Mouse (Mus musculus): ENCODE measurements around the gene Cpn2.

The Cpn2 gene

GRCm38 (mm10) chr16:30282844-30283495 lies 15.7 kb upstream of the Cpn2 start, which contains the start of gene Lrrc15:
Lrrc15 (minus strand) TSS chr16:30283256.
- in situ Hi-C loops (cut with MboI; ENCODE audit: unreplicated experiment in 2 of 2) = no loop called here

DNA sequence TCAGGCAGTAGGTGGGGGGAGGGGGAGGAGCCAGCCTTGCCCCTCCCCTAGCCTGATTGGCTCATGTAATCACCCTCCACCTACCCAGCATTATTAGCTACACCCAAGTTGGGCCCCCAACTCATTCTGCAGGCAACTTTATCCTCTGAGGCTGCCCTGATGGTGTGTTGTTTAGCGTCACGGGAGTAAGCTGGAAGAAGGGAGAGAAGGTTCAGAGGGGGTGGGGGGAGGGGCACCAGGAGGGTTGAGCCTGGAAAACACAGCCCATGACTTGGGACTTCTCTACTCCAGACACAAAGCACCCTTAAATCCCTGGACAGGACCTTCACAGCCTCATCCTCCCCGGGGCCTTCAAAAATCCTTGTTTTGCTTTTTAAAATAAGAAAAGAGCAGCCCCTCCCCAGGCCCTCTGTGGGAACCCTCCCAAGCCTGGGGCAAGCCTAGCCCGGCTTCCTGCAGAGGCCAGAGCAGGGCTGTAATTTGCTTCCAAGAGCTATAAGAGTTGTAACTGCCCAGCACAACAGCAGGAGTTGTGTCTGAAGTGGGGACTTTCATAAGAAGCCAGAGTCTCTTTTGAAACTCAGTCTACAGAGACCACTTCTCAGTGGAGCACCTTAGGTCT lies 13.5 kb upstream of the Cpn2 start:
- in situ Hi-C loops (cut with MboI; ENCODE audit: unreplicated experiment in 2 of 2) = no loop called here

GRCm38 (mm10) chr16:30278406-30278805 lies 11.1 kb upstream of the Cpn2 start:
- in situ Hi-C loops (cut with MboI; ENCODE audit: unreplicated experiment in 2 of 2) = no loop called here

GRCm38 (mm10) chr16:30275558-30276340 lies 8.4 kb upstream of the Cpn2 start:
- in situ Hi-C loops (cut with MboI; ENCODE audit: unreplicated experiment in 2 of 2) = no loop called here

DNA sequence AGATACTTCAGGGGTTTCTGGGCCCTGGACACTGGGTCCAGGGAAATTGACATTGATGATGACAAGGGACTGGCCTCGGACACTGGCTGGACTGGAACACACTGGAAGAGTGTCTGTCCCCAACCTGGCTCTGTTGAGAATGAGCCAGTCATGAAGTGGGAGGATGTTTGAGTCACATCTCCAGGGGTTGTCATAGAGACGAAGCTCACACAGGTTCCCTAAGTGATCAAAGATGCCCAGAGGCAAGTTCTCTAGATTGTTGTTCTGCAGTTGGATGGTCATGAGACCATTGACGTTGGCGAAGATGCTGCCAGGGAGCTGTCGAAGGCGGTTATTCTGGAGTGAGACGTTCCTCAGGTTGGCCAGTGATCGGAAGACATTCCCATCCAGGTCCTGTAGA lies 5.8 kb upstream of the Cpn2 start:
- in situ Hi-C loops (cut with MboI; ENCODE audit: unreplicated experiment in 2 of 2) = loop anchor here in 1 of 2 experiments (25.0 kb wide), 2 partner anchors 789 to 1089 kb away; no protein-coding TSS in a partner anchor

DNA sequence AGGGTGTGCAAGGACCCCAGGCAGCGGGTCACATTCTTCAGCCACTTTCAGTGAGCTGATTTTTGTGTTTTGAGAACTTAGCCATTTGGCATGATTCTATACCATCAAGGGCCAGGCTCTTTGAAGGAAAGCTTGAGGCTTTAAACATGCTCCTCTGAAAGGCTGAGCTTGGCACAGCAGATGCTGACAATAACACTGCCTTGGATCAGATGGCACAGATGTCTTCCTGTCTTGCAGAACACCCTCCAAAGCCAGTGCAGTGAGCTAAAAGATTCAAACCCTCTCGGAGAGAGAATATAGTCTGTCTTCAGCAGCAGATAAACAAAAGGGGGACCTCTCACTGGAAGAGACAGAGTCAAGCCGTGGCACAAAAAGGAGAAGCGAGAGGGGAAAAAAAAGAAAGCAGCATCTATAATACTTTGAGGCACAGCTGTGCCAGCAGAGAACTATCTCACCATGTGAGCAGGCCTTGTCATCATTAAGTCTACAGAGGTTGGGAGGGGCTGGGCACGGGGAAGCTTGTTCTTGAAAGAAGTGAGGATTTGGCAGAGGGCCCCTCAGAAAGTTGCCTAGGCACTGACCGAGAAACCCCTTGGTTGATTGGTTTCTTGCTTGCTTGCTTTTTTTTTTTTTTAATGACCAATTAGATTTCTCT lies 4.8 kb upstream of the Cpn2 start:
- in situ Hi-C loops (cut with MboI; ENCODE audit: unreplicated experiment in 2 of 2) = loop anchor here in 1 of 2 experiments (25.0 kb wide), 2 partner anchors 790 to 1090 kb away; no protein-coding TSS in a partner anchor

- in situ Hi-C loops (cut with MboI; ENCODE audit: unreplicated experiment in 2 of 2) = loop anchor here in 1 of 2 experiments (25.0 kb wide), 2 partner anchors 791 to 1091 kb away; no protein-coding TSS in a partner anchor
Measured at GRCm38 (mm10) chr16:30271223-30271761, 4.0 kb upstream of the Cpn2 start.

DNA sequence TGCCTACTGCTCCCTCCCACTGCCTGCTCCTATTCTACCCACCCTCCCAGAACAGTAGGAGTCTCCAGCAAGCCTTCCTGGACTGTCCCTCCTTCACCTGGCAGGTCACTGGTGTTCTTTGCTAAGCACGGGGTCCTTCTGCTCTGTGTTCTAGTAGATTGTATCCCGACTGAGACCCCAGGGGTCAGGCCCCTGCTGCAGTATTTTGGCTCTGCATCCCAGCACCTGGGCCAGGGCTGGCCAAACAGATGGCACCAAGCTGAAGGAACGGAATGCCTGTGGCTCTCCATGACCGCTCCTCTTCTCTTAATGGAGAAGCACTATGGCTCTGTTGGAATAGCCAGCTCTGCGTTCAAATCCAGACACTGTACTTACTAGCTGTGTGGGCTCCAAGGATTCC lies 738 bp downstream of the Cpn2 start:
- in situ Hi-C loops (cut with MboI; ENCODE audit: unreplicated experiment in 2 of 2) = loop anchor here in 1 of 2 experiments (25.0 kb wide), 2 partner anchors 796 to 1096 kb away; no protein-coding TSS in a partner anchor

GRCm38 (mm10) chr16:30265611-30266010 lies 1.7 kb downstream of the Cpn2 start:
- in situ Hi-C loops (cut with MboI; ENCODE audit: unreplicated experiment in 2 of 2) = loop anchor here in 1 of 2 experiments (25.0 kb wide), 2 partner anchors 797 to 1097 kb away; no protein-coding TSS in a partner anchor

DNA sequence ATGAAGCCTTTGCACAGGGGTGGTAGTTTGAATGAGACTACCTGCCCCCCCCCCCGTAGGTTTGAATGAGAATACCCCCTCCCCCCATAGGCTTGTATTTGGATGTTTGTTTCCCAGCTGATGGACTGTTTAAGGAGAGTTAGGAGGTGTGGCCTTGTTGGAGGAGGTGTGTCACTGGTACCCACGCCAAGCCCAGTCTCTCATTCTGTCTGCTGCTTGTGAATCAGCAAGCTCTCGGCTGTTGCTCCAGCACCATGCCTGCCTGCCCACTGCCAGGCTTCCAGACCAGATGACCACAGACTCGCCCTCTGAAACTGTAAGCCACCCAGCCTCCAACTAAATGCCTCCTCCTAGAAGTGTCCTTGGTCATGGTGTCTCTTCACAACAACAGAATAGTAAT lies 4.1 kb downstream of the Cpn2 start:
- in situ Hi-C loops (cut with MboI; ENCODE audit: unreplicated experiment in 2 of 2) = loop anchor here in 1 of 2 experiments (25.0 kb wide), 2 partner anchors 799 to 1099 kb away; no protein-coding TSS in a partner anchor

- in situ Hi-C loops (cut with MboI; ENCODE audit: unreplicated experiment in 2 of 2) = loop anchor here in 1 of 2 experiments (25.0 kb wide), 2 partner anchors 800 to 1100 kb away; no protein-coding TSS in a partner anchor
Measured at GRCm38 (mm10) chr16:30262664-30263063, 4.6 kb downstream of the Cpn2 start.

- in situ Hi-C loops (cut with MboI; ENCODE audit: unreplicated experiment in 2 of 2) = loop anchor here in 1 of 2 experiments (25.0 kb wide), 2 partner anchors 800 to 1100 kb away; no protein-coding TSS in a partner anchor
Measured at GRCm38 (mm10) chr16:30262157-30262556, 5.1 kb downstream of the Cpn2 start.

- in situ Hi-C loops (cut with MboI; ENCODE audit: unreplicated experiment in 2 of 2) = loop anchor here in 1 of 2 experiments (25.0 kb wide), 2 partner anchors 801 to 1101 kb away; no protein-coding TSS in a partner anchor
Measured at GRCm38 (mm10) chr16:30261341-30261740, 6.0 kb downstream of the Cpn2 start.

- in situ Hi-C loops (cut with MboI; ENCODE audit: unreplicated experiment in 2 of 2) = loop anchor here in 1 of 2 experiments (25.0 kb wide), 2 partner anchors 802 to 1102 kb away; no protein-coding TSS in a partner anchor
Measured at GRCm38 (mm10) chr16:30260012-30260635, 7.2 kb downstream of the Cpn2 start.

- in situ Hi-C loops (cut with MboI; ENCODE audit: unreplicated experiment in 2 of 2) = loop anchor here (10.0 to 25.0 kb wide), 3 partner anchors 803 to 1103 kb away; no protein-coding TSS in a partner anchor
Measured at GRCm38 (mm10) chr16:30259444-30259843, 7.9 kb downstream of the Cpn2 start.

DNA sequence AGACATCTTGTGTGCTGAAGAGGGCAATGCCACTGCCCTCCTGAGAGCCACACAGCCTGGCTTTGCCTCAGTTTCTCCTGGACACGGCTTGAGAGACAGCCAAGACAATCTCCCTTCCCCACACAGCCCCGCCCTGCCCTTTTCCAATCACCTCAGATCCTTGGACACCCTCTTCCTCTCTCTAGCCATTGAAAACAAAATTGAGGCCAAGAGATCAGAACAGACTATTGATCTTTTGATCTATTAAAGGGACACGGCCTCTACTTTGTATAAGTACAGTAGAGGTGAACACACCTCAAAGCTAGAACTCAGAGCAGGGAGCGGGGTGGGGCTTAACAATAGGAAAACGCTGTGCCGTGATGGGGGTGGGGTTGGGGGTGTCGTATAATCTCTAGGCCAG lies 8.9 kb downstream of the Cpn2 start:
- in situ Hi-C loops (cut with MboI; ENCODE audit: unreplicated experiment in 2 of 2) = loop anchor here (10.0 to 25.0 kb wide), 3 partner anchors 804 to 1104 kb away; no protein-coding TSS in a partner anchor

DNA sequence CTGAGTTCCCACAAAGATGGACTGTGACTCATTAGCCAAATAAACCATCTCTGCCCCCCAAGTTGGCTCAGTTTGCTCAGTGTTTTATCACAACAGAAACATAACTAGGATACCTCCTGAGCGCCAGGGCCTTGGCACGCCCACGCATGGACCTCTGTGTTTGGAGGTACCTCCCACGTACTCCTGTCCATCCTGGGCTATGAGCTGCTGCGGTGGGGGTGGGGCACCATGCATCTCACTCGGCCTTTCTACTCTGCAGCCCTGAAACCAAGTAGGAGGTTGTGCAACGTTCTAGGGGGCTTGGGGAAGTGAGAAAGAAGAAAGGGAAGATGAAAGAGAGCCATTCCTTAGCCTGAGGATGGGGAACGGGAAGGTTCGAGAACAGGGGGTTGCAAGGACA lies 9.6 kb downstream of the Cpn2 start:
- in situ Hi-C loops (cut with MboI; ENCODE audit: unreplicated experiment in 2 of 2) = loop anchor here (10.0 to 25.0 kb wide), 3 partner anchors 805 to 1105 kb away; no protein-coding TSS in a partner anchor

DNA sequence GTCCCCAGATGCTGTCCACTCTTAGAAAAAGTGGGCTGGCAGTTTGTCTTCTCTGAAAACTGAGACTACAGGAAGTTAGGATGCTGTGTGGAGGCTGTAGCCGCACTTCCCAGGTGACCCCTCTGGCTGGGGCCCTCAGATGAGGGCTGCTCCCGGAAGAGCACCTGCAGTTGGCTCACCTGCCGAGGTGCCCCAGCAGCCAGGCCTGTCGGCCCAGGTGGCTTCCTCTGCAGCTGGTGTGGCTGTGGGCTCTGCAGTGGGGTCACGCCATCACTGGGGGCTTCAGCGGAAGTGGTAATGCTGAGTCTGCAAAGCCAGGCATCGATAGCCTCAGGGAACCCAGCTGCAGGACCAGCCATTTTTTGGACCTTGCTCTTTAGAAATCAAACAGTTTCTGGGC lies 12.2 kb downstream of the Cpn2 start:
- in situ Hi-C loops (cut with MboI; ENCODE audit: unreplicated experiment in 2 of 2) = loop anchor here (10.0 to 25.0 kb wide), 3 partner anchors 807 to 1107 kb away; no protein-coding TSS in a partner anchor

- in situ Hi-C loops (cut with MboI; ENCODE audit: unreplicated experiment in 2 of 2) = loop anchor here (5.0 to 25.0 kb wide), 7 partner anchors 58 to 1108 kb away; partner anchors contain the start of gene Gp5 (in 2 of the 2)
Measured at GRCm38 (mm10) chr16:30253900-30254299, 13.4 kb downstream of the Cpn2 start.
